Mouse (Mus musculus) forebrain, embryonic 11.5 days (tissue): Measurements from ENCODE around the gene Prdm10. TPM values are rescaled to one million over a fixed set of nuclear protein-coding genes. Genes with fewer than 3 reads are reported as not detected.
A peak's percentile ranks its signal among the peaks of the same experiment; 100 is the strongest.

Experiments used
- ATAC-seq: fragments of 200-750 bp; cut with Nextera tagmentation; replicated peaks from 2 replicates; pipeline ENCODE4 v1.8.0; 2017; ENCODE audit warnings: moderate TSS enrichment; ENCODE audit not compliant: low FRiP score
- DNase-seq: peaks from one replicate; pipeline ENCODE4 v3.0.0-alpha.2; 2017; ENCODE audit warnings: low spot score
- H3K27ac ChIP-seq: fragments of 300-500 bp; sonication (generic); 2 replicates; pipeline ENCODE4 v1.5.1; 2014; ENCODE audit warnings: low read depth, low read length
- H3K27me3 ChIP-seq: fragments of 300-500 bp; sonication (generic); 2 replicates; pipeline ENCODE4 v1.6.1; 2014; ENCODE audit warnings: mild to moderate bottlenecking, low read length, mixed read lengths; ENCODE audit not compliant: control insufficient read depth, insufficient read depth
- H3K36me3 ChIP-seq: fragments of 300-500 bp; sonication (generic); 2 replicates; pipeline ENCODE4 v1.6.1; 2014; ENCODE audit warnings: mild to moderate bottlenecking, low read length, moderate library complexity, mixed read lengths; ENCODE audit not compliant: control insufficient read depth, insufficient read depth
- H3K4me1 ChIP-seq: fragments of 300-500 bp; sonication (generic); replicated peaks from 2 replicates; pipeline ENCODE4 v1.6.1; 2014; ENCODE audit warnings: low read length, mixed read lengths; ENCODE audit not compliant: control insufficient read depth, insufficient read depth
- H3K4me2 ChIP-seq: fragments of 300-500 bp; sonication (generic); 2 replicates; pipeline ENCODE4 v1.6.1; 2014; ENCODE audit warnings: low read depth, mild to moderate bottlenecking, low read length, moderate library complexity, mixed read lengths; ENCODE audit not compliant: severe bottlenecking
- H3K4me3 ChIP-seq: fragments of 300-500 bp; sonication (generic); 2 replicates; pipeline ENCODE4 v1.5.1; 2014; ENCODE audit warnings: low read depth, low read length
- H3K9ac ChIP-seq: fragments of 300-500 bp; sonication (generic); 2 replicates; pipeline ENCODE4 v1.6.1; 2014; ENCODE audit warnings: low read length
- H3K9me3 ChIP-seq: fragments of 300-500 bp; sonication (generic); 2 replicates; pipeline ENCODE4 v1.6.1; 2016; ENCODE audit warnings: low read length, mixed read lengths; ENCODE audit not compliant: control insufficient read depth
- WGBS: fragments of 180-500 bp; shearing (Covaris S2); extraction: QIAGEN DNeasy Blood & Tissue Kit; methylation state at CpG from one replicate; pipeline ENCODE4 v1.1.7; 2014; 5-methylcytosine and 5-hydroxymethylcytosine counted together
- polyA plus RNA-seq: library from polyadenylated mRNA; unstranded; fragments of >200 nt; fragmentation: Nextera tagmentation; extraction: Ambion mirVana; gene quantifications from 2 replicates; pipeline ENCODE4 v1.2.1, GENCODE M21; 2014

The Prdm10 gene
- 10.1 and 10.4 TPM in 2 replicates for polyA plus RNA-seq

DNA sequence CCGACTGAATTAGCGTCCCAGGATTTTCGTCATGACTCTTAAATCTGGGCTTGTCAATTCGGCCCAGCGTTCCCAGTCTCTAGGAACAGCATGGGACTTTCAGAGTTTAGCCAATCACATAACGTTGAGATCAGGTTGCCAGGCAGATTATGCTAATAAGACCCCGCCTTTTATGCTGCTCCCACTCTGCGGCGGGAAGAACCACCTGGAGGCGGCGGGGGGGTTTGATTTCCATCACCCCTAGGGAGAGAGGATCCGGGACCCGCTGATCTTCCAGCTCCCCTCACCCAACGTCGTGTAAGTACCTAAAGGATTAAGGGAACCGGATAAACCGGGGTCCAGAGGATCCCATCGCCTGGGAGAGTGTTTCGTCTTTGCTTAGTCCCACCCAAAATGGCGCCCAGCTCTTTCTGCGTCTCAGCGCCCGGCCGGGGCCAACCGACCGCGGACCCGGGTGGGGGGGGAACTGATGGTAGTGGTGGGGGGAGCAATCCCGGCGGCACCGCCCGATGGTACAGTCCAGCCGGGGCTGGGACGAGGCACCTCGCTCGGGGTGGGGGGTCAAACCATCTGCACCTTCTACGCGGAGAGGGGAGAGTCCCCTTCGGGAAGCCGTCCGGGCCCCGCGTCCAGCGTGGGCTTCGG, at the start of gene Prdm10:
Gene Prdm10, plus strand, starts transcription at position 173 of the 645 bp plus-strand sequence.
- Histone ChIP-seq H3K9me3 (no peaks in the 10 kb centered on the region), H3K27ac (peak within 1 kb of the TSS; percentile 99), H3K9ac (peak within 1 kb of the TSS; percentile 99), H3K4me2 (peak within 1 kb of the TSS; percentile 82), H3K4me1 (peaks cover 10% of the 10 kb centered on the region; the same call in 1 of the 2 replicates), H3K27me3 (no peaks in the 10 kb centered on the region), H3K4me3 (peak within 1 kb of the TSS; percentile 70), H3K36me3 (no peaks in the 10 kb centered on the region)
- peak; percentile 92 for ATAC-seq
- WGBS, result under 1% methylated on average over 33 of the region's 45 CpGs
- DNase-seq, result peak; percentile 99

DNA sequence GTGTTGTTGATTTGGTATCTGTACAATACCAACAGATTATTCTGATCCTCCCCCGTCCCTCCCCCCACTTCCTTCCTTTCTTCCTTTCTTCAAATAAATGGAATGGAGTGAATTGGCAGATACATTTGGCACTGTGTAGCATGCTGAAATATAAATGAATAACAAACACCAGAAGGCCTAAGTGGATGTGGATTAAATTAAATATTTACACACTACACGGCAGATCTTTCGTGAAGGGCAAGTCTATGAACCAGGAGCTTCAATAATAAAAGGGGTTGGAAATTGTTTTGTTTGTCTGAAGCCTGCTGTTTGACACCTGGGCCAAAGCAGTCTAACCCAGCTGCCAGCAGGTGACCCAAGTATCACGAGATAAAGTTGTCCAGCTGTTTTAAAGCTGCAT, 45.3 kb upstream of the Prdm10 start:
- no peaks in the 10 kb centered on the region for H3K9me3 ChIP-seq
- no peaks in the 10 kb centered on the region for H3K27me3 ChIP-seq
- H3K27ac ChIP-seq, result no peak overlapping the region
- peaks cover 2% of the 10 kb centered on the region; the same call in 1 of the 2 replicates for H3K4me1 ChIP-seq
- H3K4me3 ChIP-seq, result no peak overlapping the region
- 73% methylated on average over 4 of the region's 4 CpGs for WGBS
- H3K4me2 ChIP-seq, result no peak overlapping the region
- H3K36me3 ChIP-seq, result no peaks in the 10 kb centered on the region
- no peak for ATAC-seq
- DNase-seq, result no peak
- H3K9ac ChIP-seq, result no peak overlapping the region

DNA sequence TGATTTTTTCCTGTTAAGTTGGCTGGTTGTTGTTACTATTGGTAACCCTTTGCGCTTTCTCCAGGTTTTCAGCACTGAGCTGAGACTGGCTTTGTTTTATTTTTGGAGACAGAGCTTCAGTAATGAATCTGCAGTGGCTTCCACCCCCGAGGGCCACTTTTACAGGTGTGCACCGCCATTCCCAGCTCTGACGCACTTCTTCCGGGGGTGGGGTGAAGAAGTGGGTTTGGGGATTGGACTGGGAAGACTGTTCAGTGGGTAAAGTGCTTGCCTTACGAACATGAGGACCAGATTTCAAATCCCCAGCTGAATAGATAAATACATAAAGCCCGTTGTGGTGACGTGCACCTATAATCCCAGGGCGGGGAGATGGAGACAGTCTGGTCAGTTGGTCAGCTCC, 44.8 kb upstream of the Prdm10 start:
- H3K9me3 ChIP-seq, result no peaks in the 10 kb centered on the region
- no peak overlapping the region for H3K27ac ChIP-seq
- H3K36me3 ChIP-seq, result no peaks in the 10 kb centered on the region
- DNase-seq, result no peak
- peaks cover 2% of the 10 kb centered on the region; the same call in 1 of the 2 replicates for H3K4me1 ChIP-seq
- no peaks in the 10 kb centered on the region for H3K27me3 ChIP-seq
- H3K4me3 ChIP-seq, result no peak overlapping the region
- H3K9ac ChIP-seq, result no peak overlapping the region
- no peak overlapping the region for H3K4me2 ChIP-seq
- WGBS, result 83% methylated on average over 9 of the region's 9 CpGs
- no peak for ATAC-seq

DNA sequence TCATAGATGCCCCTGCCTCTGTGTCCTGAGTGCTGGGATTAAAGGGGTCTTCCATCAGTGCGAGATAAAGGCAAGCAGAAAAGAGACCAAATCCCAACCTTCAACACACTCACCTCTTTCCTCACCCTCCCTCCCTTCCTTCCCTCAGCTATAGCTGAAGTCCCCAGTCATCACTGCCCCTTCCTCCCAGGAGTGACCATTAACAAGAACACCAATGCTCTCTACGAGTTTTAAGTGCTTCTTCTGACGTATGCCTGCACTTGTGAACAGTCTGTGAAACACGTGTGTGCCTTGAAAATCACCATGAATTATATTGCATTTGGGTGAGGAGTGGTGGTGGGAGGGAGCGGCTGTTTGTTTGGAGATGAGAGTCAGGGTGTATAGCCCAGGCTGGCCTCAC, 44.3 kb upstream of the Prdm10 start:
- 76% methylated on average over 5 of the region's 5 CpGs for WGBS
- H3K27ac ChIP-seq, result no peak overlapping the region
- H3K4me1 ChIP-seq, result peaks cover 2% of the 10 kb centered on the region; the same call in 1 of the 2 replicates
- H3K9me3 ChIP-seq, result no peaks in the 10 kb centered on the region
- H3K4me3 ChIP-seq, result no peak overlapping the region
- H3K9ac ChIP-seq, result no peak overlapping the region
- H3K36me3 ChIP-seq, result no peaks in the 10 kb centered on the region
- no peak for DNase-seq
- no peak for ATAC-seq
- no peak overlapping the region for H3K4me2 ChIP-seq
- no peaks in the 10 kb centered on the region for H3K27me3 ChIP-seq

DNA sequence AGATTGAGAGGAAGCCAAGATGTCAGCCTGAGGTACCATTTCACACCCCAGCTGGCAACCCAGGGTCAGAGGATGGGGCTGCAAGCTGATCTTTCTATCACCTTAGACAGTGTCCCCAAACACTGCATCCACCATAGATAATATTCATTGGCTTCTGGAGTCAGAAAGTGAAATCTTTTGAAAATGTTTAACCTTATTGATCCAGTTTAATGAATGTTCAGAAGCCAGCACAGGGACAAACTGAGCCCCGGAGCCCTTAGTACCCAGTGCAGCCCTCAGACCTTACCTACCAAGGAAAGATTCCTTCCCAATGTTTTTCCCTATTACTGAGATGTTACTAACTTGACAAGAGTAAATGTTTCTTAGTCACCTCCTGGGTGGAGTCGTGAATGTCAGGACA, 41.8 kb upstream of the Prdm10 start:
- no peak for DNase-seq
- H3K4me2 ChIP-seq, result no peak overlapping the region
- no peaks in the 10 kb centered on the region for H3K27me3 ChIP-seq
- 86% methylated on average over 2 of the region's 2 CpGs for WGBS
- ATAC-seq, result no peak
- no peaks in the 10 kb centered on the region for H3K9me3 ChIP-seq
- no peak overlapping the region for H3K27ac ChIP-seq
- H3K9ac ChIP-seq, result no peak overlapping the region
- no peak overlapping the region for H3K4me3 ChIP-seq
- no peaks in the 10 kb centered on the region for H3K36me3 ChIP-seq
- H3K4me1 ChIP-seq, result no peaks in the 10 kb centered on the region

DNA sequence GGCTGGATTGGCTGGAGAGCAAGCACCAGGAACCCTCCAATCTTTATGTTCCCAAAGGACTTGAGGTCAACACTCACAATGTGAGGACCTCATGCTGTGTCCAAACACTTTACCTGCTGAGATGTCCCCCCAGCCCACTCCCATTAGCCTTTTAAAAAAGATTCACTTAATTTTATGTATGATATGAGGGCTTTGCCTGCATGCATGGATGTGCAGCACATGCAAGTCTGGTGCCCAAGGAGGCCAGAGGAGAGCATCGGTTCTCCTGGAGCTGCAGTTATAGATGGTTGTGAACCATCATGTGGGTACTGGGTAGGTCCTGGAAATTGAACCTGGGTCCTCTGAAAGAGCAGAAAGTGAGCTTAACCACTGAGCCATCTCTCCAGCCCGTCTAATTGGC, 40.8 kb upstream of the Prdm10 start:
- Histone ChIP-seq H3K27ac (no peak overlapping the region), H3K36me3 (no peaks in the 10 kb centered on the region)

DNA sequence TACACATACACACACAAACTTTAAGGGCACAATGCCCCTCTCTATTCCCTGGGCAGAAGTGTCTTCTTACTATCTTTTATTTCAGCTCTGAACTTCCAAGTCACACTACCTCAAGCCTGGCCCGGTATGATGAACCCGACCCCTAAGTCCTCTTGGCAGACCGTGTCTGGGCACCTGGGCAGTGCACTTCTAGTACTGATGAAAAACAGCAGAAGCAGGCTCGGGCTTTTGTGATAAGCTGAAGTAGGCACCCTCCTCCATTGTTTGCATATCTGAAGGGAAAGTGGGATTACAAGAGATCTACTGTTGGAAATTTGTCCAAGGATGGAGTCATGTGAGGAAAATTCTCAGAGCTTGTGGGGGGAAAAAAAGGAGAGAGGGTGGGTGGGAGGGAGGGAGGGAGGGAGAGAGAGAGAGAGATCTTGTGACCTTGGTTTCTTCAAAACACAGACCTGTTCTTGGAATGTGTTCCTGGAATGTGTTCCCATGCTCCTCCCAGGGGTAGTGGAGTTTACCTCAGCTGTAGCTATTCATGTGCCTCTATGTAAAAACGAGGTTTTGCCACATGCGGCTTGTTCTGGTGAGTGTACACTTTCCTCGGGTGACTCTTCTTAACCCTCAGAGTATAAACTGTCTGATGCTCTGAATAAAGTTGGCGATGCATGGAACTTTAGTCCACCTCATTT, 39.7 kb upstream of the Prdm10 start:
- H3K4me3 ChIP-seq, result no peak overlapping the region
- H3K4me2 ChIP-seq, result no peak overlapping the region
- no peak overlapping the region for H3K9ac ChIP-seq
- no peak for ATAC-seq
- H3K27ac ChIP-seq, result no peak overlapping the region
- no peaks in the 10 kb centered on the region for H3K36me3 ChIP-seq
- no peak for DNase-seq
- no peaks in the 10 kb centered on the region for H3K9me3 ChIP-seq
- H3K27me3 ChIP-seq, result no peaks in the 10 kb centered on the region
- 91% methylated on average over 8 of the region's 8 CpGs for WGBS
- no peaks in the 10 kb centered on the region for H3K4me1 ChIP-seq

More for the DNA sequence above, 40.8 kb upstream of the Prdm10 start:
- H3K9me3 ChIP-seq, result no peaks in the 10 kb centered on the region
- H3K27me3 ChIP-seq, result no peaks in the 10 kb centered on the region
- ATAC-seq (no peak), DNase-seq (no peak)
- 87% methylated on average over 2 of the region's 2 CpGs for WGBS
- H3K4me1 ChIP-seq, result no peaks in the 10 kb centered on the region
- no peak overlapping the region for H3K4me3 ChIP-seq
- H3K9ac ChIP-seq, result no peak overlapping the region
- H3K4me2 ChIP-seq, result no peak overlapping the region

DNA sequence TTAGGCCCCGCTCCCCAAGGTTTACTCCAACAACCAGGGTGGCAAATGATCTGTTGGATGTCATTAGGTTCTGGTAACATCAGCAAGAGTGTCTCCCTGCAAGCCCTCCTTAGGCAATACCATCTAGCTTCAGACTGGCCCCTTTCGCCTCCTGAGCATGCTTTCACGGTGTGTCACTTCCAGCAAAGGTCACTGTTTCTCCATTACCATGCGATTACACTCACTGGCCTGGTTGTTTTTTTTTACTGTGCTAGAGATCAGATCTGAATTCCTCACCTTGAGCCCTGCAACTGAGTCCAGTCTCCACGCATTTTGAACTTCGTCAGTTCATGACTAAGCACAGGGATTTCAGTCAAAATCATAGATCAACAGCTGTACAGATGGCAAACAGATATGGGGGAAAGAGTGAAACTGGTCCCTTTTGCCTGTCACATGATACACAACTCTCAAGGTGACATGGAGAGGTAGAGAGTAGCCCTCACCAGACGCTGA, 39.1 kb upstream of the Prdm10 start:
- 86% methylated on average over 7 of the region's 7 CpGs for WGBS
- no peak overlapping the region for H3K27ac ChIP-seq

More for the DNA sequence above, 39.1 kb upstream of the Prdm10 start:
- H3K27me3 ChIP-seq, result no peaks in the 10 kb centered on the region
- no peaks in the 10 kb centered on the region for H3K36me3 ChIP-seq
- no peaks in the 10 kb centered on the region for H3K9me3 ChIP-seq
- H3K4me3 ChIP-seq, result no peak overlapping the region
- no peak overlapping the region for H3K4me2 ChIP-seq
- H3K4me1 ChIP-seq, result no peaks in the 10 kb centered on the region
- no peak overlapping the region for H3K9ac ChIP-seq
- ATAC-seq (no peak), DNase-seq (no peak)
